Mouse (Mus musculus): ENCODE measurements around the gene Lcn2. TPM values are rescaled to one million over a fixed set of nuclear protein-coding genes. Genes with fewer than 3 reads are reported as not detected.

Lcn2 gene
- total and polyA plus RNA-seq, 3 experiments: not detected

- H3K27me3 ChIP-seq (replicated peaks): no peaks in the 10 kb centered on the region
- peaks cover 0 to 10% of the 10 kb centered on the region in 2 experiments; a peak in 1 of 4 replicates for H3K4me1 ChIP-seq (ENCODE audit: control insufficient read depth in 1 of 2, insufficient read depth in 2 of 2)
- H3K9ac ChIP-seq (ENCODE audit: insufficient read depth, low read depth): no peak overlapping the region
- in situ Hi-C loops (cut with MboI; ENCODE audit: low pct_ligation_motif_present, low pct_unique_long_range_greater_than_20kb, low sequenced_read_pairs) (no loop called here), dilution Hi-C loops (cut with MboI; ENCODE audit: extremely low pct_ligation_motif_present, extremely low pct_unique_long_range_greater_than_20kb, low sequenced_read_pairs) (no loop called here)
- H3K4me2 ChIP-seq (ENCODE audit: insufficient read depth, low read depth, poor library complexity, severe bottlenecking): no peak overlapping the region
- no peak overlapping the region for H3K27ac ChIP-seq (ENCODE audit: insufficient read depth, low read depth)
- no peaks in the 10 kb centered on the region for H3K79me2 ChIP-seq (replicated peaks; ENCODE audit: control insufficient read depth, extremely low read depth, insufficient read depth, poor library complexity, severe bottlenecking)
- H3K9me3 ChIP-seq (replicated peaks; ENCODE audit: low read length): no peaks in the 10 kb centered on the region
- TF ChIP-seq BHLHE40 (IDR thresholded peaks at IDR 0.05; ENCODE audit: low read depth, low read length) (no peak), USF2 (conservative IDR thresholded peaks at IDR 0.05; ENCODE audit: low read depth, low read length) (no peak), KAT2A (IDR thresholded peaks at IDR 0.05; ENCODE audit: insufficient replicate concordance, low read length) (no peak), IRF4 (IDR thresholded peaks at IDR 0.05; ENCODE audit: low read depth, low read length) (no peak), CTCF (conservative IDR thresholded peaks at IDR 0.05 in 1 of 2, IDR thresholded peaks at IDR 0.05 in 1 of 2; ENCODE audit: low read depth in 2 of 2, low read length in 2 of 2) (no peak), MAX (IDR thresholded peaks at IDR 0.05; ENCODE audit: low read length) (no peak), MYC (IDR thresholded peaks at IDR 0.05; ENCODE audit: low read depth, low read length) (no peak), SMC3 (IDR thresholded peaks at IDR 0.05; ENCODE audit: low read depth, low read length) (no peak), ZMIZ1 (IDR thresholded peaks at IDR 0.05; ENCODE audit: low read depth, low read length) (no peak), CHD1 (IDR thresholded peaks at IDR 0.05; ENCODE audit: low read depth, low read length) (no peak), USF1 (IDR thresholded peaks at IDR 0.05; ENCODE audit: low read depth, low read length) (no peak), ZKSCAN1 (IDR thresholded peaks at IDR 0.05; ENCODE audit: borderline replicate concordance, low read depth, low read length) (no peak), RAD21 (IDR thresholded peaks at IDR 0.05; ENCODE audit: low read depth, low read length) (no peak), UBTF (IDR thresholded peaks at IDR 0.05; ENCODE audit: low read depth, low read length) (no peak), ZNF384 (IDR thresholded peaks at IDR 0.05; ENCODE audit: low read depth, low read length) (no peak), SIN3A (IDR thresholded peaks at IDR 0.05; ENCODE audit: low read length) (no peak)
- no peak overlapping the region for H3K4me3 ChIP-seq (replicated peaks in 1 of 3; ENCODE audit: low read depth in 2 of 3, low read length in 2 of 3, poor library complexity in 1 of 3)
- DNase-seq (ENCODE audit: extremely low read depth): no peak
- peaks cover 0 to 25% of the 10 kb centered on the region in 2 experiments for H3K36me3 ChIP-seq (replicated peaks in 1 of 2; ENCODE audit: control insufficient read depth in 1 of 2, insufficient read depth in 1 of 2, low read length in 1 of 2)
These were observed 41.3 kb upstream of the Lcn2 start for GRCm38 (mm10) chr2:32429215-32429891.

GRCm38 (mm10) chr2:32428262-32428722 is 40.2 kb upstream of the Lcn2 start:
- TF ChIP-seq RAD21 (IDR thresholded peaks at IDR 0.05; ENCODE audit: low read depth, low read length) (no peak), ETS1 (conservative IDR thresholded peaks at IDR 0.05; ENCODE audit: low read depth, low read length) (no peak), JUN (IDR thresholded peaks at IDR 0.05; ENCODE audit: insufficient read depth, low read depth, low read length) (no peak), USF2 (conservative IDR thresholded peaks at IDR 0.05; ENCODE audit: low read depth, low read length) (no peak), GABPA (IDR thresholded peaks at IDR 0.05; ENCODE audit: insufficient replicate concordance, low read depth, low read length) (no peak), UBTF (IDR thresholded peaks at IDR 0.05; ENCODE audit: low read depth, low read length) (no peak), HCFC1 (IDR thresholded peaks at IDR 0.05; ENCODE audit: low read depth, low read length) (no peak), POLR2AphosphoS2 (IDR thresholded peaks at IDR 0.05; ENCODE audit: low read depth, low read length) (no peak), SIN3A (IDR thresholded peaks at IDR 0.05; ENCODE audit: low read length) (no peak), NELFE (IDR thresholded peaks at IDR 0.05; ENCODE audit: low read depth, low read length) (no peak), PAX5 (IDR thresholded peaks at IDR 0.05; ENCODE audit: low read length) (no peak), TCF12 (IDR thresholded peaks at IDR 0.05; ENCODE audit: low read depth, low read length) (no peak), CTCF (conservative IDR thresholded peaks at IDR 0.05 in 1 of 2, IDR thresholded peaks at IDR 0.05 in 1 of 2; ENCODE audit: low read depth in 2 of 2, low read length in 2 of 2) (no peak), MEF2A (IDR thresholded peaks at IDR 0.05; ENCODE audit: borderline replicate concordance, low read depth, low read length) (no peak), MXI1 (IDR thresholded peaks at IDR 0.05; ENCODE audit: low read depth, low read length) (no peak), JUND (conservative IDR thresholded peaks at IDR 0.05; ENCODE audit: low read depth, low read length) (no peak), CHD1 (IDR thresholded peaks at IDR 0.05; ENCODE audit: low read depth, low read length) (no peak), ELF1 (IDR thresholded peaks at IDR 0.05; ENCODE audit: low read depth, low read length) (no peak)
- no peak for DNase-seq (ENCODE audit: extremely low read depth)
- no peaks in the 10 kb centered on the region for H3K9me3 ChIP-seq (replicated peaks; ENCODE audit: low read length)
- in situ Hi-C loops (cut with MboI; ENCODE audit: low pct_ligation_motif_present, low pct_unique_long_range_greater_than_20kb, low sequenced_read_pairs) (no loop called here), dilution Hi-C loops (cut with MboI; ENCODE audit: extremely low pct_ligation_motif_present, extremely low pct_unique_long_range_greater_than_20kb, low sequenced_read_pairs) (no loop called here)
- no peak overlapping the region for H3K27ac ChIP-seq (ENCODE audit: insufficient read depth, low read depth)
- no peaks in the 10 kb centered on the region for H3K27me3 ChIP-seq (replicated peaks)
- peaks cover 0 to 21% of the 10 kb centered on the region in 2 experiments for H3K36me3 ChIP-seq (replicated peaks in 1 of 2; ENCODE audit: control insufficient read depth in 1 of 2, insufficient read depth in 1 of 2, low read length in 1 of 2)
- H3K4me3 ChIP-seq (replicated peaks in 1 of 3; ENCODE audit: low read depth in 2 of 3, low read length in 2 of 3, poor library complexity in 1 of 3): no peak overlapping the region
- peaks cover 4 to 21% of the 10 kb centered on the region in 2 experiments; a peak in 3 of 4 replicates for H3K4me1 ChIP-seq (ENCODE audit: control insufficient read depth in 1 of 2, insufficient read depth in 2 of 2)
- H3K9ac ChIP-seq (ENCODE audit: insufficient read depth, low read depth): no peak overlapping the region
- H3K79me2 ChIP-seq (replicated peaks; ENCODE audit: control insufficient read depth, extremely low read depth, insufficient read depth, poor library complexity, severe bottlenecking): no peaks in the 10 kb centered on the region
- no peak overlapping the region for H3K4me2 ChIP-seq (ENCODE audit: insufficient read depth, low read depth, poor library complexity, severe bottlenecking)
